Mouse (Mus musculus): Measurements from ENCODE around the gene Lrwd1.

Lrwd1 gene

GRCm38 (mm10) chr5:136091927-136092326, 43.9 kb downstream of the Lrwd1 start:
- DNase-seq (ENCODE audit: low spot score) = no peak

- no peak for DNase-seq (ENCODE audit: low spot score)
These were observed 46.9 kb downstream of the Lrwd1 start for GRCm38 (mm10) chr5:136088821-136089575.

GRCm38 (mm10) chr5:136086290-136086689, 49.6 kb downstream of the Lrwd1 start:
- no peak for DNase-seq (ENCODE audit: low spot score)

- DNase-seq (ENCODE audit: low spot score) = no peak
These were observed 50.8 kb downstream of the Lrwd1 start for GRCm38 (mm10) chr5:136084891-136085651.

GRCm38 (mm10) chr5:136084144-136084881, 51.6 kb downstream of the Lrwd1 start:
- no peak for DNase-seq (ENCODE audit: low spot score)

GRCm38 (mm10) chr5:136083669-136084107, 52.2 kb downstream of the Lrwd1 start, which contains the start of gene Rasa4:
TSS of gene Rasa4 (plus strand) at chr5:136083916.
- peak; percentile 79 for DNase-seq (ENCODE audit: low spot score)

GRCm38 (mm10) chr5:136082345-136082744, 53.5 kb downstream of the Lrwd1 start:
- DNase-seq (ENCODE audit: low spot score) = no peak

GRCm38 (mm10) chr5:136078136-136078535, 57.7 kb downstream of the Lrwd1 start:
- DNase-seq (ENCODE audit: low spot score) = no peak

GRCm38 (mm10) chr5:136077001-136077550, 58.8 kb downstream of the Lrwd1 start:
- DNase-seq (ENCODE audit: low spot score) = no peak

GRCm38 (mm10) chr5:136076284-136076683, 59.6 kb downstream of the Lrwd1 start:
- no peak for DNase-seq (ENCODE audit: low spot score)

- DNase-seq (ENCODE audit: low spot score) = no peak
These were observed 60.8 kb downstream of the Lrwd1 start for GRCm38 (mm10) chr5:136075076-136075475.

- DNase-seq (ENCODE audit: low spot score) = no peak
These were observed 62.3 kb downstream of the Lrwd1 start for GRCm38 (mm10) chr5:136073526-136073925.

GRCm38 (mm10) chr5:136073051-136073450, 62.8 kb downstream of the Lrwd1 start:
- no peak for DNase-seq (ENCODE audit: low spot score)
